In the genomic region with DNA sequence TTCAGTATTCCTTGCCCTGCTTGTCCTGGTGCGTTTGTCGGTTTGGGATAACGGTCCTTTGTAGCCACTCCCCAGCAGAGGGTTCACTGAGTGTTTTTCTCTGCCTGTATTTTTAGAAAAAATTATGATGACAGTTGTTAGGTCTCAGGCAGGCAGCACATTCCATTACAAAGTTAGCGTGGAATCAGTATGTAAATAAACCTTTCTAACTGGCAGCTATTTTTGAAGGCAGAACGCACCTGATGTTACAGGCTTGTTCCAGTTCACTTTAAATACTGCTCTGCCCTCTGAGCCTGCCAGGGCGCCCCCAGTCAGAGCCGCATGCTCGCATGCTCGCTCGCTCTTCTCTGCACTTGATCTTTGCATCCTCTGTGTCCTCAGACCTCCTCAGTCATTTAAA, we compare ENCODE assay signal across 15 mouse cellular contexts.
A peak's percentile ranks its signal among the peaks of the same experiment; 100 is the strongest.
DNase-seq lines count a peak whose midpoint lies in the region; ATAC-seq and TF ChIP-seq lines count a peak whose summit lies in the region.
"Had no signal": no experiment of that assay in that cellular context is flagged by ENCODE, and none has a peak within 500 bp of the region (broad histone marks: within the 10 kb centered on the region; RNA-seq: fewer than 3 reads in every experiment).

No protein-coding gene starts in this region.

- H3K9me3 ChIP-seq in heart, embryonic 12.5 days (replicated peaks), result no peaks in the 10 kb centered on the region
- no peaks in the 10 kb centered on the region for H3K9me3 ChIP-seq in heart, embryonic 10.5 days
- no peaks in the 10 kb centered on the region for H3K9me3 ChIP-seq in lung, embryonic 14.5 days (ENCODE audit: low read depth, low read length)
- no peaks in the 10 kb centered on the region for H3K9me3 ChIP-seq in forebrain, postnatal 0 days (ENCODE audit: low read length)
- H3K9me3 ChIP-seq in neural tube, embryonic 12.5 days, result no peaks in the 10 kb centered on the region
- H3K9me3 ChIP-seq: G1E; neural tube, embryonic 13.5 days had no signal

- H3K36me3 ChIP-seq in heart, embryonic 12.5 days, result no peaks in the 10 kb centered on the region
- no peaks in the 10 kb centered on the region for H3K36me3 ChIP-seq in heart, embryonic 10.5 days
- no peaks in the 10 kb centered on the region for H3K36me3 ChIP-seq in lung, embryonic 14.5 days (ENCODE audit: insufficient read depth)
- H3K36me3 ChIP-seq in forebrain, postnatal 0 days (ENCODE audit: insufficient read depth), result no peaks in the 10 kb centered on the region
- H3K36me3 ChIP-seq in neural tube, embryonic 12.5 days, result no peaks in the 10 kb centered on the region
- H3K36me3 ChIP-seq: G1E; neural tube, embryonic 13.5 days had no signal

- ATAC-seq in heart, embryonic 12.5 days (ENCODE audit: insufficient number of reproducible peaks, low FRiP score), result no peak
- no peak for ATAC-seq in lung, embryonic 14.5 days (ENCODE audit: insufficient read depth)
- ATAC-seq in forebrain, postnatal 0 days, result no peak; the same call in 1 of the 2 replicates
- ATAC-seq in neural tube, embryonic 12.5 days (ENCODE audit: low FRiP score, low read depth), result no peak
- ATAC-seq: inflammation-experienced regulatory T-cells, adult 6 months had no signal

- H3K4me1 ChIP-seq in heart, embryonic 12.5 days (replicated peaks), result peaks cover 15% of the 10 kb centered on the region
- H3K4me1 ChIP-seq in heart, embryonic 10.5 days, result peaks cover 22% of the 10 kb centered on the region
- peaks cover 6% of the 10 kb centered on the region; the same call in 1 of the 2 replicates for H3K4me1 ChIP-seq in lung, embryonic 14.5 days (ENCODE audit: insufficient read depth)
- H3K4me1 ChIP-seq in forebrain, postnatal 0 days (ENCODE audit: insufficient read depth), result peaks cover 21% of the 10 kb centered on the region; the same call in 1 of the 2 replicates
- H3K4me1 ChIP-seq in neural tube, embryonic 12.5 days, result peaks cover 19% of the 10 kb centered on the region

- no peak overlapping the region for H3K9ac ChIP-seq in heart, embryonic 12.5 days
- no peak overlapping the region for H3K9ac ChIP-seq in lung, embryonic 14.5 days
- 0 out of 2 replicates have a peak overlapping the region, but pooled peaks have one; percentile 18 for H3K9ac ChIP-seq in forebrain, postnatal 0 days
- H3K9ac ChIP-seq in neural tube, embryonic 12.5 days, result no peak overlapping the region

- H3K27ac ChIP-seq in heart, embryonic 12.5 days (ENCODE audit: poor library complexity, severe bottlenecking), result no peak overlapping the region
- H3K27ac ChIP-seq in heart, embryonic 10.5 days, result no peak overlapping the region
- H3K27ac ChIP-seq in lung, embryonic 14.5 days (ENCODE audit: low read depth), result no peak overlapping the region
- no peak overlapping the region for H3K27ac ChIP-seq in forebrain, postnatal 0 days (ENCODE audit: low read depth, low read length)
- H3K27ac ChIP-seq in neural tube, embryonic 12.5 days, result no peak overlapping the region

- intact Hi-C loops in left cerebral cortex, postnatal 4 days (cut with DNase I), result no loop called here

- no peak for DNase-seq in heart, embryonic 10.5 days (ENCODE audit: low spot score)
- DNase-seq in lung, embryonic 14.5 days, result peak; percentile 9
- no peak for DNase-seq in lung, postnatal 14 days
- no peak for DNase-seq in forebrain, postnatal 0 days
- no peak for DNase-seq in adrenal gland, postnatal 25 days
- DNase-seq in left cerebral cortex, postnatal 4 days, result no peak
- DNase-seq: cerebellum, adult 11-12 months; kidney, postnatal 14 days; lung, adult 18-20 months; thymus, adult 2 months had no signal

- 6% methylated on average over 10 of the region's 10 CpGs for whole genome bisulfite sequencing in heart, embryonic 12.5 days
- 8% methylated on average over 10 of the region's 10 CpGs for WGBS in heart, embryonic 10.5 days
- WGBS in lung, embryonic 14.5 days, result 9% methylated on average over 10 of the region's 10 CpGs
- 15% methylated on average over 10 of the region's 10 CpGs for WGBS in forebrain, postnatal 0 days
- WGBS in neural tube, embryonic 12.5 days, result 6% methylated on average over 10 of the region's 10 CpGs

- no peak for TF ChIP-seq CTCF in lung, embryonic 14.5 days (IDR thresholded peaks at IDR 0.05; ENCODE audit: low read depth)
- TF ChIP-seq CTCF in forebrain, postnatal 0 days (IDR thresholded peaks at IDR 0.05; ENCODE audit: low read depth), result no peak

- H3K27me3 ChIP-seq in heart, embryonic 12.5 days (replicated peaks), result peaks cover 7% of the 10 kb centered on the region; the same call in 1 of the 2 replicates
- H3K27me3 ChIP-seq in heart, embryonic 10.5 days (ENCODE audit: insufficient read depth, poor library complexity, severe bottlenecking), result peaks cover 31% of the 10 kb centered on the region
- H3K27me3 ChIP-seq in lung, embryonic 14.5 days (ENCODE audit: insufficient read depth, low read length), result peaks cover 10% of the 10 kb centered on the region; the same call in 1 of the 2 replicates
- H3K27me3 ChIP-seq in forebrain, postnatal 0 days (ENCODE audit: insufficient read depth, low read length), result no peaks in the 10 kb centered on the region; the same call in 1 of the 2 replicates
- peaks cover 8% of the 10 kb centered on the region for H3K27me3 ChIP-seq in neural tube, embryonic 12.5 days (replicated peaks)

- H3K4me3 ChIP-seq in heart, embryonic 12.5 days, result no peak overlapping the region
- H3K4me3 ChIP-seq in heart, embryonic 10.5 days, result no peak overlapping the region
- no peak overlapping the region for H3K4me3 ChIP-seq in lung, embryonic 14.5 days (ENCODE audit: low read depth, low read length)
- H3K4me3 ChIP-seq in forebrain, postnatal 0 days (ENCODE audit: low read depth, low read length), result no peak overlapping the region
- H3K4me3 ChIP-seq in neural tube, embryonic 12.5 days, result no peak overlapping the region

- H3K4me2 ChIP-seq in heart, embryonic 12.5 days, result peak overlapping the region; percentile 90
- H3K4me2 ChIP-seq in lung, embryonic 14.5 days, result no peak overlapping the region
- no peak overlapping the region for H3K4me2 ChIP-seq in forebrain, postnatal 0 days (ENCODE audit: low read depth)
- H3K4me2 ChIP-seq in neural tube, embryonic 12.5 days (replicated peaks), result peak overlapping the region; percentile 89; the same call in 1 of the 2 replicates

Comparison
In these comparisons a context has a peak if more than half of its experiments do, and no peak if none do; other contexts are left out.
1. H3K4me2 ChIP-seq: peak in heart, embryonic 12.5 days (single experiment) and neural tube, embryonic 12.5 days (single experiment); none in lung, embryonic 14.5 days (single experiment) and forebrain, postnatal 0 days (single experiment).